Mouse (Mus musculus): ENCODE data around the gene Lpar3.

Lpar3 gene

GRCm38 (mm10) chr3:146326743-146327536 is 106.2 kb downstream of the Lpar3 start:
- no peaks in the 10 kb centered on the region for H3K9me3 ChIP-seq (ENCODE audit: low read length)
- no peaks in the 10 kb centered on the region for H3K36me3 ChIP-seq (ENCODE audit: insufficient read depth, low read length)
- no peak for TF ChIP-seq NANOG (IDR thresholded peaks at IDR 0.05; ENCODE audit: borderline replicate concordance, low read length)
- TF ChIP-seq CTCF (conservative IDR thresholded peaks at IDR 0.05; ENCODE audit: low read length): no peak
- no peak for TF ChIP-seq POU5F1 (IDR thresholded peaks at IDR 0.05; ENCODE audit: borderline replicate concordance, low read length)
- H3K4me1 ChIP-seq (replicated peaks; ENCODE audit: low read depth, low read length): peaks cover 27% of the 10 kb centered on the region
- no peak overlapping the region for H3K4me3 ChIP-seq (replicated peaks; ENCODE audit: low read length)
- H3K27me3 ChIP-seq (ENCODE audit: insufficient read depth, low read length): peaks cover 18% of the 10 kb centered on the region

- Histone ChIP-seq H3K4me3 (replicated peaks; ENCODE audit: low read length) (peak overlapping the region; percentile 26; the same call in 1 of the 2 replicates), H3K4me1 (replicated peaks; ENCODE audit: low read depth, low read length) (peaks cover 27% of the 10 kb centered on the region), H3K9me3 (ENCODE audit: low read length) (no peaks in the 10 kb centered on the region), H3K27me3 (ENCODE audit: insufficient read depth, low read length) (peaks cover 20% of the 10 kb centered on the region), H3K36me3 (ENCODE audit: insufficient read depth, low read length) (no peaks in the 10 kb centered on the region)
- peak; percentile 59 for TF ChIP-seq CTCF (conservative IDR thresholded peaks at IDR 0.05; ENCODE audit: low read length)
- TF ChIP-seq NANOG (IDR thresholded peaks at IDR 0.05; ENCODE audit: borderline replicate concordance, low read length): no peak
Measured at GRCm38 (mm10) chr3:146327537-146328255, 106.9 kb downstream of the Lpar3 start.

- Histone ChIP-seq H3K27me3 (ENCODE audit: insufficient read depth, low read length) (peaks cover 20% of the 10 kb centered on the region), H3K4me1 (replicated peaks; ENCODE audit: low read depth, low read length) (peaks cover 27% of the 10 kb centered on the region), H3K36me3 (ENCODE audit: insufficient read depth, low read length) (no peaks in the 10 kb centered on the region), H3K9me3 (ENCODE audit: low read length) (no peaks in the 10 kb centered on the region), H3K4me3 (replicated peaks; ENCODE audit: low read length) (no peak overlapping the region)
- TF ChIP-seq CTCF (conservative IDR thresholded peaks at IDR 0.05; ENCODE audit: low read length) (no peak), NANOG (IDR thresholded peaks at IDR 0.05; ENCODE audit: borderline replicate concordance, low read length) (no peak), POU5F1 (IDR thresholded peaks at IDR 0.05; ENCODE audit: borderline replicate concordance, low read length) (no peak)
Measured at GRCm38 (mm10) chr3:146328749-146329148, 108.0 kb downstream of the Lpar3 start.

- TF ChIP-seq NANOG (IDR thresholded peaks at IDR 0.05; ENCODE audit: borderline replicate concordance, low read length): no peak
- TF ChIP-seq CTCF (conservative IDR thresholded peaks at IDR 0.05; ENCODE audit: low read length): no peak
- TF ChIP-seq POU5F1 (IDR thresholded peaks at IDR 0.05; ENCODE audit: borderline replicate concordance, low read length): no peak
- Histone ChIP-seq H3K36me3 (ENCODE audit: insufficient read depth, low read length) (no peaks in the 10 kb centered on the region), H3K9me3 (ENCODE audit: low read length) (no peaks in the 10 kb centered on the region), H3K27me3 (ENCODE audit: insufficient read depth, low read length) (peaks cover 7% of the 10 kb centered on the region; the same call in 1 of the 2 replicates), H3K4me3 (replicated peaks; ENCODE audit: low read length) (no peak overlapping the region), H3K4me1 (replicated peaks; ENCODE audit: low read depth, low read length) (peaks cover 14% of the 10 kb centered on the region)
Measured at GRCm38 (mm10) chr3:146331819-146332218, 111.1 kb downstream of the Lpar3 start.

- Histone ChIP-seq H3K4me1 (replicated peaks; ENCODE audit: low read depth, low read length) (peaks cover 7% of the 10 kb centered on the region), H3K36me3 (ENCODE audit: insufficient read depth, low read length) (no peaks in the 10 kb centered on the region), H3K9me3 (ENCODE audit: low read length) (no peaks in the 10 kb centered on the region), H3K27me3 (ENCODE audit: insufficient read depth, low read length) (peaks cover 7% of the 10 kb centered on the region; the same call in 1 of the 2 replicates), H3K4me3 (replicated peaks; ENCODE audit: low read length) (no peak overlapping the region)
- TF ChIP-seq NANOG (IDR thresholded peaks at IDR 0.05; ENCODE audit: borderline replicate concordance, low read length) (no peak), CTCF (conservative IDR thresholded peaks at IDR 0.05; ENCODE audit: low read length) (no peak), POU5F1 (IDR thresholded peaks at IDR 0.05; ENCODE audit: borderline replicate concordance, low read length) (no peak)
Measured at GRCm38 (mm10) chr3:146333270-146333669, 112.5 kb downstream of the Lpar3 start.

GRCm38 (mm10) chr3:146334070-146334469 is 113.3 kb downstream of the Lpar3 start:
- Histone ChIP-seq H3K36me3 (ENCODE audit: insufficient read depth, low read length) (no peaks in the 10 kb centered on the region), H3K9me3 (ENCODE audit: low read length) (no peaks in the 10 kb centered on the region), H3K27me3 (ENCODE audit: insufficient read depth, low read length) (peaks cover 7% of the 10 kb centered on the region; the same call in 1 of the 2 replicates), H3K4me1 (replicated peaks; ENCODE audit: low read depth, low read length) (no peaks in the 10 kb centered on the region), H3K4me3 (replicated peaks; ENCODE audit: low read length) (no peak overlapping the region)
- TF ChIP-seq POU5F1 (IDR thresholded peaks at IDR 0.05; ENCODE audit: borderline replicate concordance, low read length) (no peak), NANOG (IDR thresholded peaks at IDR 0.05; ENCODE audit: borderline replicate concordance, low read length) (no peak), CTCF (conservative IDR thresholded peaks at IDR 0.05; ENCODE audit: low read length) (no peak)

All from E14TG2a.4 (cell line).